19 mouse cellular contexts compared by ENCODE assay signal in the genomic region with DNA sequence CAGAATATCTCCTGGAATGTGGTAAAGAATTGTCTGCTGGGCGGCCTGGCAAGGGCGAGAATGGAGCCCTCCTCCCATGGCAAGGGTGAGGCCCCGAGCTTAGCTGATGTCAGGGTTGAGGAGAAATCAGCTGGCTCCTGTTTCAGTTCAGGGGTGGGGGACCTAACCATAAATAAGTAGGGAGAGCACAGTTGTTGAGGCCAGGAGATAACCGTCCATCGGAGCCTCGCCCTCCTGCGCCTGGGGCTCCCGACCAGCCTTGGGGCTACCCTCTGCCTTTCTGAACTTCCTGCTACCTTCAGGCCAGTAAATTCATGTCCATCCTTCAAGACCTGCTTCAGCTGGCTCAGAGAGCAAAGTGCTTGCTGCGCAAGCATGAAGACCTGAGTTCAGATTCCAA. TPM values are rescaled to one million over a fixed set of nuclear protein-coding genes. Genes with fewer than 3 reads are reported as not detected.
DNase-seq lines count a peak whose midpoint lies in the region; ATAC-seq and TF ChIP-seq lines count a peak whose summit lies in the region.
"Had no signal": no experiment of that assay in that cellular context is flagged by ENCODE, and none has a peak within 500 bp of the region (broad histone marks: within the 10 kb centered on the region; RNA-seq: fewer than 3 reads in every experiment).

No protein-coding gene starts in this region.

- no peaks in the 10 kb centered on the region for H3K27me3 ChIP-seq in hindbrain, postnatal 0 days (ENCODE audit: insufficient read depth, low read length)
- H3K27me3 ChIP-seq in hindbrain, embryonic 14.5 days (ENCODE audit: control insufficient read depth, insufficient read depth, low read length), result no peaks in the 10 kb centered on the region
- H3K27me3 ChIP-seq in intestine, embryonic 15.5 days (replicated peaks), result no peaks in the 10 kb centered on the region
- H3K27me3 ChIP-seq in liver, embryonic 12.5 days (replicated peaks), result no peaks in the 10 kb centered on the region
- no peaks in the 10 kb centered on the region for H3K27me3 ChIP-seq in forebrain, postnatal 0 days (ENCODE audit: insufficient read depth, low read length)
- H3K27me3 ChIP-seq: embryonic facial prominence, embryonic 15.5 days; limb, embryonic 12.5 days had no signal

- no peak for TF ChIP-seq CTCF in hindbrain, postnatal 0 days (IDR thresholded peaks at IDR 0.05; ENCODE audit: low read depth)
- no peak for TF ChIP-seq CTCF in forebrain, postnatal 0 days (IDR thresholded peaks at IDR 0.05; ENCODE audit: low read depth)

- H3K4me3 ChIP-seq in hindbrain, postnatal 0 days (ENCODE audit: low read length), result no peak overlapping the region
- H3K4me3 ChIP-seq in hindbrain, embryonic 14.5 days (replicated peaks; ENCODE audit: low read length), result no peak overlapping the region
- no peak overlapping the region for H3K4me3 ChIP-seq in intestine, embryonic 15.5 days (replicated peaks)
- no peak overlapping the region for H3K4me3 ChIP-seq in liver, embryonic 12.5 days
- no peak overlapping the region for H3K4me3 ChIP-seq in forebrain, postnatal 0 days (ENCODE audit: low read depth, low read length)
- H3K4me3 ChIP-seq: embryonic facial prominence, embryonic 15.5 days; heart, embryonic 10.5 days; limb, embryonic 12.5 days; midbrain, embryonic 10.5 days had no signal

- no peak for DNase-seq in hindbrain, postnatal 0 days (ENCODE audit: low spot score)
- no peak for DNase-seq in hindbrain, embryonic 14.5 days (ENCODE audit: low spot score)
- peak; percentile 25 for DNase-seq in skeletal muscle tissue, adult 2 months (ENCODE audit: low read depth, low spot score)
- DNase-seq in forebrain, postnatal 0 days, result no peak
- DNase-seq in adrenal gland, postnatal 36 days, result no peak
- DNase-seq: adrenal gland, postnatal 25 days; cerebellum, adult 18-20 months; cerebellum, postnatal 25 days; heart, postnatal 10 days; lung, postnatal 4 days; retina, postnatal 1 day; right cerebral cortex, postnatal 4 days; thymus, postnatal 4 days had no signal

- H3K4me1 ChIP-seq in hindbrain, postnatal 0 days (ENCODE audit: insufficient read depth, low read length), result 0 out of 2 replicates have a peak, but pooled peaks cover 4% of the 10 kb centered on the region
- no peaks in the 10 kb centered on the region for H3K4me1 ChIP-seq in hindbrain, embryonic 14.5 days (replicated peaks; ENCODE audit: control insufficient read depth, insufficient read depth, low read length)
- H3K4me1 ChIP-seq in intestine, embryonic 15.5 days (replicated peaks), result peaks cover 21% of the 10 kb centered on the region
- H3K4me1 ChIP-seq in liver, embryonic 12.5 days, result peaks cover 69% of the 10 kb centered on the region
- H3K4me1 ChIP-seq in forebrain, postnatal 0 days (ENCODE audit: insufficient read depth), result no peaks in the 10 kb centered on the region
- H3K4me1 ChIP-seq: midbrain, embryonic 10.5 days had no signal

- no peak for ATAC-seq in hindbrain, postnatal 0 days
- no peak for ATAC-seq in hindbrain, embryonic 14.5 days (ENCODE audit: low FRiP score)
- ATAC-seq in intestine, embryonic 15.5 days, result peak; percentile 20; the same call in 1 of the 2 replicates
- ATAC-seq in liver, embryonic 12.5 days, result peak; percentile 83
- ATAC-seq in forebrain, postnatal 0 days, result no peak

- H3K27ac ChIP-seq in hindbrain, postnatal 0 days, result peak overlapping the region; percentile 62; the same call in 1 of the 2 replicates
- no peak overlapping the region for H3K27ac ChIP-seq in hindbrain, embryonic 14.5 days
- H3K27ac ChIP-seq in intestine, embryonic 15.5 days, result no peak overlapping the region
- H3K27ac ChIP-seq in liver, embryonic 12.5 days, result peak overlapping the region; percentile 67
- no peak overlapping the region for H3K27ac ChIP-seq in forebrain, postnatal 0 days (ENCODE audit: low read depth, low read length)
- H3K27ac ChIP-seq: heart, embryonic 10.5 days; limb, embryonic 12.5 days; midbrain, embryonic 10.5 days had no signal

- no peaks in the 10 kb centered on the region for H3K9me3 ChIP-seq in hindbrain, postnatal 0 days (ENCODE audit: low read length)
- H3K9me3 ChIP-seq in hindbrain, embryonic 14.5 days (ENCODE audit: control insufficient read depth, low read length), result no peaks in the 10 kb centered on the region
- no peaks in the 10 kb centered on the region for H3K9me3 ChIP-seq in intestine, embryonic 15.5 days
- H3K9me3 ChIP-seq in liver, embryonic 12.5 days (replicated peaks), result no peaks in the 10 kb centered on the region
- no peaks in the 10 kb centered on the region for H3K9me3 ChIP-seq in forebrain, postnatal 0 days (ENCODE audit: low read length)
- H3K9me3 ChIP-seq: embryonic facial prominence, embryonic 15.5 days; heart, embryonic 10.5 days; limb, embryonic 12.5 days; midbrain, embryonic 10.5 days had no signal

- no peaks in the 10 kb centered on the region for H3K36me3 ChIP-seq in hindbrain, postnatal 0 days (ENCODE audit: insufficient read depth, low read length)
- H3K36me3 ChIP-seq in hindbrain, embryonic 14.5 days (replicated peaks; ENCODE audit: control insufficient read depth, insufficient read depth), result no peaks in the 10 kb centered on the region; the same call in 1 of the 2 replicates
- no peaks in the 10 kb centered on the region for H3K36me3 ChIP-seq in intestine, embryonic 15.5 days
- peaks cover 9% of the 10 kb centered on the region for H3K36me3 ChIP-seq in liver, embryonic 12.5 days
- no peaks in the 10 kb centered on the region for H3K36me3 ChIP-seq in forebrain, postnatal 0 days (ENCODE audit: insufficient read depth)
- H3K36me3 ChIP-seq: embryonic facial prominence, embryonic 15.5 days; heart, embryonic 10.5 days; limb, embryonic 12.5 days had no signal

- WGBS in hindbrain, postnatal 0 days, result 92% methylated on average over 9 of the region's 9 CpGs
- WGBS in hindbrain, embryonic 14.5 days, result 92% methylated on average over 9 of the region's 9 CpGs
- WGBS in intestine, embryonic 15.5 days, result 72% methylated on average over 9 of the region's 9 CpGs
- WGBS in liver, embryonic 12.5 days (ENCODE audit: insufficient replicate concordance), result 40% methylated on average over 9 of the region's 9 CpGs
- 88% methylated on average over 9 of the region's 9 CpGs for WGBS in forebrain, postnatal 0 days

- H3K9ac ChIP-seq in hindbrain, postnatal 0 days (replicated peaks; ENCODE audit: low read length), result no peak overlapping the region
- no peak overlapping the region for H3K9ac ChIP-seq in hindbrain, embryonic 14.5 days
- no peak overlapping the region for H3K9ac ChIP-seq in intestine, embryonic 15.5 days
- H3K9ac ChIP-seq in liver, embryonic 12.5 days, result peak overlapping the region; percentile 47; the same call in 1 of the 2 replicates
- H3K9ac ChIP-seq in forebrain, postnatal 0 days, result no peak overlapping the region
- H3K9ac ChIP-seq: embryonic facial prominence, embryonic 15.5 days; limb, embryonic 12.5 days had no signal

- H3K4me2 ChIP-seq in hindbrain, postnatal 0 days (ENCODE audit: low read depth, low read length), result no peak overlapping the region
- no peak overlapping the region for H3K4me2 ChIP-seq in hindbrain, embryonic 14.5 days (replicated peaks)
- H3K4me2 ChIP-seq in intestine, embryonic 15.5 days (replicated peaks), result no peak overlapping the region
- H3K4me2 ChIP-seq in liver, embryonic 12.5 days, result peak overlapping the region; percentile 50
- H3K4me2 ChIP-seq in forebrain, postnatal 0 days (ENCODE audit: low read depth), result no peak overlapping the region
- H3K4me2 ChIP-seq: embryonic facial prominence, embryonic 15.5 days; limb, embryonic 12.5 days had no signal

RNA-seq across cellular contexts. Expression of a gene that starts 10.4 kb away (rescaled TPM):
- total RNA-seq in hindbrain, postnatal 0 days (2014; rRNA removed), result 8.5 and 11.1 TPM in 2 replicates
- 4.8 and 5.6 TPM in 2 replicates for polyA plus RNA-seq in hindbrain, postnatal 0 days (2015; fragmentation: Nextera tagmentation; extraction: Ambion mirVana)
- 4.4 and 4.7 TPM in 2 replicates for polyA plus RNA-seq in hindbrain, embryonic 14.5 days (2014; fragmentation: Nextera tagmentation; extraction: Ambion mirVana)
- polyA plus RNA-seq in intestine, embryonic 15.5 days (2015; fragmentation: Nextera tagmentation; extraction: Ambion mirVana), result 2.1 and 2.5 TPM in 2 replicates
- 1.9 and 2.1 TPM in 2 replicates for polyA plus RNA-seq in liver, embryonic 12.5 days (2016; fragmentation: Nextera tagmentation; extraction: Ambion mirVana)
- 9.4 and 13.6 TPM in 2 replicates for total RNA-seq in forebrain, postnatal 0 days (2014; rRNA removed)
- 3.2 and 4.8 TPM in 2 replicates for polyA plus RNA-seq in forebrain, postnatal 0 days (2015; fragmentation: Nextera tagmentation; extraction: Ambion mirVana)
- 10 to 100 TPM; 11.4 to 13.0 TPM for total RNA-seq in adrenal gland, postnatal 36 days (2021)

Comparison
In these comparisons a context has a peak if more than half of its experiments do, and no peak if none do; other contexts are left out.
1. H3K27ac ChIP-seq: peak in hindbrain, postnatal 0 days (single experiment) and liver, embryonic 12.5 days (single experiment); none in hindbrain, embryonic 14.5 days (single experiment), intestine, embryonic 15.5 days (single experiment) and forebrain, postnatal 0 days (single experiment).
2. ATAC-seq: peak in intestine, embryonic 15.5 days (single experiment) and liver, embryonic 12.5 days (single experiment); none in hindbrain, postnatal 0 days (single experiment), hindbrain, embryonic 14.5 days (single experiment) and forebrain, postnatal 0 days (single experiment).